Mouse (Mus musculus) hindbrain, embryonic 10.5 days (tissue): ENCODE results near the gene Atp8a2. TPM values are rescaled to one million over a fixed set of nuclear protein-coding genes. Genes with fewer than 3 reads are reported as not detected.
"Not testable (repeated sequence)": the region's sequence is repeated elsewhere in the genome, so short reads cannot be mapped to it uniquely, and the experiment has no call there.

Source experiments
- DNase-seq: peaks from one replicate; pipeline ENCODE4 v3.0.0-alpha.2; 2017; ENCODE audit warnings: low spot score
- H3K27ac ChIP-seq: fragments of 300-500 bp; sonication (generic); 2 replicates; pipeline ENCODE4 v1.5.1; 2016; ENCODE audit warnings: mild to moderate bottlenecking, moderate library complexity
- H3K27me3 ChIP-seq: fragments of 300-500 bp; sonication (generic); 2 replicates; pipeline ENCODE4 v1.6.1; 2016; ENCODE audit warnings: mild to moderate bottlenecking; ENCODE audit not compliant: poor library complexity, insufficient read depth, severe bottlenecking
- H3K36me3 ChIP-seq: fragments of 300-500 bp; sonication (generic); 2 replicates; pipeline ENCODE4 v1.6.1; 2016; ENCODE audit warnings: mild to moderate bottlenecking, moderate library complexity
- H3K4me1 ChIP-seq: fragments of 300-500 bp; sonication (generic); replicated peaks from 2 replicates; pipeline ENCODE4 v1.6.1; 2016; ENCODE audit warnings: mild to moderate bottlenecking
- H3K4me3 ChIP-seq: fragments of 300-500 bp; sonication (generic); 2 replicates; pipeline ENCODE4 v1.5.1; 2016; ENCODE audit warnings: mild to moderate bottlenecking, moderate library complexity
- H3K9me3 ChIP-seq: fragments of 300-500 bp; sonication (generic); 2 replicates; pipeline ENCODE4 v1.6.1; 2016; ENCODE audit warnings: mild to moderate bottlenecking, moderate library complexity
- WGBS: fragments of 180-500 bp; shearing (Covaris S2); methylation state at CpG from one replicate; pipeline ENCODE4 v1.1.7; 2016; 5-methylcytosine and 5-hydroxymethylcytosine counted together
- polyA plus RNA-seq: library from polyadenylated mRNA; unstranded; fragments of >200 nt; fragmentation: Nextera tagmentation; extraction: Ambion mirVana; gene quantifications from 2 replicates; pipeline ENCODE4 v1.2.1, GENCODE M21; 2016

The Atp8a2 gene
- polyA plus RNA-seq, 1 experiment from 2014 or later = 8.0 TPM

GRCm38 (mm10) chr14:59967847-59968550 lies 229.0 kb downstream of the Atp8a2 start:
- H3K9me3 ChIP-seq = no peaks in the 10 kb centered on the region
- 85% methylated on average over 8 of the region's 8 CpGs for WGBS
- H3K36me3 ChIP-seq = no peaks in the 10 kb centered on the region
- H3K4me3 ChIP-seq = no peak overlapping the region
- H3K4me1 ChIP-seq = peaks cover 15% of the 10 kb centered on the region
- peaks cover 5% of the 10 kb centered on the region; the same call in 1 of the 2 replicates for H3K27me3 ChIP-seq
- no peak for DNase-seq
- no peak overlapping the region for H3K27ac ChIP-seq

- Histone ChIP-seq H3K27ac (no peak overlapping the region), H3K4me3 (no peak overlapping the region), H3K4me1 (peaks cover 15% of the 10 kb centered on the region), H3K9me3 (no peaks in the 10 kb centered on the region), H3K36me3 (no peaks in the 10 kb centered on the region), H3K27me3 (peaks cover 4% of the 10 kb centered on the region; the same call in 1 of the 2 replicates)
- WGBS = 91% methylated on average over 4 of the region's 4 CpGs
- no peak for DNase-seq
Observed at GRCm38 (mm10) chr14:59966981-59967380, 230.0 kb downstream of the Atp8a2 start.

- Histone ChIP-seq H3K4me1 (peaks cover 20% of the 10 kb centered on the region), H3K27ac (no peak overlapping the region), H3K4me3 (no peak overlapping the region), H3K27me3 (peaks cover 4% of the 10 kb centered on the region; the same call in 1 of the 2 replicates), H3K36me3 (no peaks in the 10 kb centered on the region), H3K9me3 (no peaks in the 10 kb centered on the region)
- WGBS = 90% methylated on average over 5 of the region's 5 CpGs
- no peak for DNase-seq
Observed at GRCm38 (mm10) chr14:59964569-59964968, 232.4 kb downstream of the Atp8a2 start.

GRCm38 (mm10) chr14:59960961-59961360 lies 236.0 kb downstream of the Atp8a2 start:
- Histone ChIP-seq H3K27ac (no peak overlapping the region), H3K36me3 (no peaks in the 10 kb centered on the region), H3K4me3 (no peak overlapping the region), H3K27me3 (no peaks in the 10 kb centered on the region), H3K4me1 (peaks cover 18% of the 10 kb centered on the region), H3K9me3 (no peaks in the 10 kb centered on the region)
- no peak for DNase-seq
- 62% methylated on average over 9 of the region's 9 CpGs for WGBS

- DNase-seq = no peak
- H3K27me3 ChIP-seq = no peaks in the 10 kb centered on the region
- H3K9me3 ChIP-seq = no peaks in the 10 kb centered on the region
- no peak overlapping the region for H3K27ac ChIP-seq
- peaks cover 18% of the 10 kb centered on the region for H3K4me1 ChIP-seq
- H3K36me3 ChIP-seq = no peaks in the 10 kb centered on the region
- no peak overlapping the region for H3K4me3 ChIP-seq
- WGBS = 75% methylated on average over 9 of the region's 9 CpGs
Observed at GRCm38 (mm10) chr14:59960214-59960890, 236.6 kb downstream of the Atp8a2 start.

GRCm38 (mm10) chr14:59959723-59960122 lies 237.3 kb downstream of the Atp8a2 start:
- no peak for DNase-seq
- H3K27ac ChIP-seq = no peak overlapping the region
- H3K9me3 ChIP-seq = no peaks in the 10 kb centered on the region
- H3K4me1 ChIP-seq = peaks cover 18% of the 10 kb centered on the region
- H3K36me3 ChIP-seq = no peaks in the 10 kb centered on the region
- no peak overlapping the region for H3K4me3 ChIP-seq
- 67% methylated on average over 8 of the region's 8 CpGs for WGBS
- no peaks in the 10 kb centered on the region for H3K27me3 ChIP-seq

GRCm38 (mm10) chr14:59949983-59950382 lies 247.0 kb downstream of the Atp8a2 start:
- H3K4me1 ChIP-seq = peaks cover 12% of the 10 kb centered on the region
- no peak overlapping the region for H3K4me3 ChIP-seq
- H3K36me3 ChIP-seq = no peaks in the 10 kb centered on the region
- peak; percentile 42 for DNase-seq
- no peak overlapping the region for H3K27ac ChIP-seq
- H3K9me3 ChIP-seq = peaks cover 4% of the 10 kb centered on the region; the same call in 1 of the 2 replicates
- peaks cover 2% of the 10 kb centered on the region; the same call in 1 of the 2 replicates for H3K27me3 ChIP-seq
- 3% methylated on average over 5 of the region's 5 CpGs for WGBS

- Histone ChIP-seq H3K9me3 (no peaks in the 10 kb centered on the region), H3K27me3 (no peaks in the 10 kb centered on the region), H3K4me3 (no peak overlapping the region), H3K36me3 (no peaks in the 10 kb centered on the region), H3K4me1 (peaks cover 12% of the 10 kb centered on the region; the same call in 1 of the 2 replicates), H3K27ac (no peak overlapping the region)
- DNase-seq = peak; percentile 79
- 37% methylated on average over 7 of the region's 7 CpGs for WGBS
Observed at GRCm38 (mm10) chr14:59942864-59943611, 253.9 kb downstream of the Atp8a2 start.

GRCm38 (mm10) chr14:59942199-59942598 lies 254.8 kb downstream of the Atp8a2 start:
- 62% methylated on average over 2 of the region's 2 CpGs for WGBS
- Histone ChIP-seq H3K9me3 (no peaks in the 10 kb centered on the region), H3K4me3 (no peak overlapping the region), H3K36me3 (no peaks in the 10 kb centered on the region), H3K27me3 (no peaks in the 10 kb centered on the region), H3K27ac (no peak overlapping the region; the same call in 1 of the 2 replicates), H3K4me1 (peaks cover 12% of the 10 kb centered on the region; the same call in 1 of the 2 replicates)
- no peak for DNase-seq

GRCm38 (mm10) chr14:59932355-59932754 lies 264.6 kb downstream of the Atp8a2 start:
- no peak for DNase-seq
- Histone ChIP-seq H3K4me1 (peaks cover 17% of the 10 kb centered on the region), H3K36me3 (no peaks in the 10 kb centered on the region), H3K9me3 (no peaks in the 10 kb centered on the region), H3K27ac (no peak overlapping the region), H3K27me3 (no peaks in the 10 kb centered on the region), H3K4me3 (no peak overlapping the region)
- 52% methylated on average over 6 of the region's 6 CpGs for WGBS

GRCm38 (mm10) chr14:59931412-59932058 lies 265.4 kb downstream of the Atp8a2 start:
- H3K4me3 ChIP-seq = no peak overlapping the region
- no peak overlapping the region for H3K27ac ChIP-seq
- no peaks in the 10 kb centered on the region for H3K36me3 ChIP-seq
- peaks cover 16% of the 10 kb centered on the region for H3K4me1 ChIP-seq
- no peaks in the 10 kb centered on the region for H3K9me3 ChIP-seq
- no peak for DNase-seq
- WGBS = 92% methylated on average over 13 of the region's 13 CpGs
- H3K27me3 ChIP-seq = no peaks in the 10 kb centered on the region

- H3K36me3 ChIP-seq, H3K27ac ChIP-seq, DNase-seq, H3K9me3 ChIP-seq, H3K27me3 ChIP-seq, H3K4me3 ChIP-seq: not testable (repeated sequence)
- 85% methylated on average over 1 of the region's 1 CpGs for WGBS
- peaks cover 12% of the 10 kb centered on the region for H3K4me1 ChIP-seq
Observed at GRCm38 (mm10) chr14:59929190-59929589, 267.8 kb downstream of the Atp8a2 start.
